Mouse (Mus musculus) liver, embryonic 12.5 days (tissue): ENCODE data around the gene Spcs2. TPM values are rescaled to one million over a fixed set of nuclear protein-coding genes. Genes with fewer than 3 reads are reported as not detected.

Experiments used
- ATAC-seq: fragments of 200-750 bp; cut with Nextera tagmentation; 2 replicates; pipeline ENCODE4 v1.8.0; 2017; ENCODE audit warnings: moderate number of reproducible peaks, mild to moderate bottlenecking, moderate library complexity
- H3K27ac ChIP-seq: fragments of 300-500 bp; sonication (generic); 2 replicates; pipeline ENCODE4 v1.5.1; 2016; ENCODE audit warnings: mild to moderate bottlenecking
- H3K27me3 ChIP-seq: fragments of 300-500 bp; sonication (generic); replicated peaks from 2 replicates; pipeline ENCODE4 v1.6.1; 2016; ENCODE audit warnings: mild to moderate bottlenecking, moderate library complexity
- H3K36me3 ChIP-seq: fragments of 300-500 bp; sonication (generic); 2 replicates; pipeline ENCODE4 v1.6.1; 2016; ENCODE audit warnings: mild to moderate bottlenecking, moderate library complexity
- H3K4me1 ChIP-seq: fragments of 300-500 bp; sonication (generic); 2 replicates; pipeline ENCODE4 v1.6.1; 2016
- H3K4me2 ChIP-seq: fragments of 300-500 bp; sonication (generic); 2 replicates; pipeline ENCODE4 v1.6.1; 2016; ENCODE audit warnings: mild to moderate bottlenecking, moderate library complexity
- H3K4me3 ChIP-seq: fragments of 300-500 bp; sonication (generic); 2 replicates; pipeline ENCODE4 v1.5.1; 2016; ENCODE audit warnings: mild to moderate bottlenecking, moderate library complexity
- H3K9ac ChIP-seq: fragments of 300-500 bp; sonication (generic); 2 replicates; pipeline ENCODE4 v1.6.1; 2016; ENCODE audit warnings: mild to moderate bottlenecking, moderate library complexity
- H3K9me3 ChIP-seq: fragments of 300-500 bp; sonication (generic); replicated peaks from 2 replicates; pipeline ENCODE4 v1.6.1; 2016; ENCODE audit warnings: mild to moderate bottlenecking, moderate library complexity
- WGBS: fragments of 180-500 bp; shearing (Covaris S2); methylation state at CpG from one replicate; pipeline ENCODE4 v1.1.7; 2016; ENCODE audit not compliant: insufficient replicate concordance; 5-methylcytosine and 5-hydroxymethylcytosine counted together
- polyA plus RNA-seq: library from polyadenylated mRNA; unstranded; fragments of >200 nt; fragmentation: Nextera tagmentation; extraction: Ambion mirVana; gene quantifications from 2 replicates; pipeline ENCODE4 v1.2.1, GENCODE M21; 2016

The Spcs2 gene
- polyA plus RNA-seq, 1 experiment from 2014 or later = 216 TPM

DNA sequence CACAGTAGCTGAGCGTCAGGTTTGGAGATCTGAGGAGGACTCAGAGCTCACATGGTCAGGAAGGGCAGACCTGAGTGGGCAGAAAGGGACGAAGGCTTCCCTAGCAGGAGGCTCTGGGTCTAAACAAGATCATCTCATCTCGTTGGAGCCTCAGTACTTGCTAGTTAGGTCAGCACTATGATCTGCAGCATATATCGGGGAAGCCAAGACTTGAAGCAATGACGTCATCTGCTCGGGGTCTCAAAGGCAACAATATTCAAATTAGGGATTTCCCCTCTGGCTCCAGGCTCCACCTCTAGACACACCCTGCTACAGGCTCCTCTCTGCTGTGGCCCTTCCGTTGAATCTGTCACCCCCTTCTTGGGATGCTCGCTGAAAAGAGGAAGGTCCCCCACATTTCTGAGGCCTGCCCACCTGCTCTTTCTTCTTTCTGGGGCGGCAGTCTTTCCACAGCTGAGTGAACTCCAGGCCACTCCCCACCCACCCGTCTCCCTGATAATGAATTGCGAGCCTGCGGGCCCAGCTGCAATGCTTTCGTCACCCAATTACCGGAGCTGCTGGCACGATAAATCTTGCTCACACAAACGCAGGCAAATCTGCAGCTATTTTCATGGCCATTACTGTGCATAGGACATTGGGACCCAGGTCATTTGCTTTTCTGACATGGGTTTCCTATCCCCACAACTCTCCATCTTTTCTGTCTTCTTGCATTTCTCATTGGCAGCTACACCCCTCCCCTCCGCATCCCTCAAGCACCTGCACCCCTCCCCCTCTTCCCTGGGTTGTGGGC lies 67.9 kb downstream of the Spcs2 start:
- H3K9me3 ChIP-seq = no peaks in the 10 kb centered on the region
- H3K27me3 ChIP-seq = peaks cover 53% of the 10 kb centered on the region
- H3K4me2 ChIP-seq = 0 out of 2 replicates have a peak overlapping the region, but pooled peaks have one; percentile 4
- no peak for ATAC-seq
- 20% methylated on average over 17 of the region's 17 CpGs for WGBS
- peaks cover 24% of the 10 kb centered on the region for H3K4me1 ChIP-seq
- H3K27ac ChIP-seq = no peak overlapping the region
- no peak overlapping the region for H3K9ac ChIP-seq
- H3K4me3 ChIP-seq = no peak overlapping the region
- no peaks in the 10 kb centered on the region for H3K36me3 ChIP-seq

- H3K4me1 ChIP-seq = peaks cover 14% of the 10 kb centered on the region
- no peak overlapping the region for H3K4me2 ChIP-seq
- H3K9ac ChIP-seq = no peak overlapping the region
- WGBS = 47% methylated on average over 2 of the region's 2 CpGs
- H3K36me3 ChIP-seq = no peaks in the 10 kb centered on the region
- peaks cover 41% of the 10 kb centered on the region for H3K27me3 ChIP-seq
- no peak overlapping the region for H3K27ac ChIP-seq
- no peak for ATAC-seq
- H3K4me3 ChIP-seq = no peak overlapping the region
- no peaks in the 10 kb centered on the region for H3K9me3 ChIP-seq
Measured at GRCm38 (mm10) chr7:99794096-99794495, 69.2 kb downstream of the Spcs2 start.

GRCm38 (mm10) chr7:99790816-99791215 lies 72.4 kb downstream of the Spcs2 start:
- no peak overlapping the region for H3K27ac ChIP-seq
- H3K4me3 ChIP-seq = no peak overlapping the region
- 72% methylated on average over 10 of the region's 10 CpGs for WGBS
- no peaks in the 10 kb centered on the region for H3K9me3 ChIP-seq
- H3K4me2 ChIP-seq = no peak overlapping the region
- peaks cover 6% of the 10 kb centered on the region for H3K4me1 ChIP-seq
- H3K36me3 ChIP-seq = no peaks in the 10 kb centered on the region
- no peak for ATAC-seq
- H3K9ac ChIP-seq = no peak overlapping the region
- peaks cover 23% of the 10 kb centered on the region; the same call in 1 of the 2 replicates for H3K27me3 ChIP-seq

GRCm38 (mm10) chr7:99788563-99788962 lies 74.7 kb downstream of the Spcs2 start:
- no peak overlapping the region for H3K4me2 ChIP-seq
- 56% methylated on average over 5 of the region's 5 CpGs for WGBS
- no peak overlapping the region for H3K27ac ChIP-seq
- H3K9ac ChIP-seq = no peak overlapping the region
- H3K27me3 ChIP-seq = 0 out of 2 replicates have a peak, but pooled peaks cover 4% of the 10 kb centered on the region
- no peak for ATAC-seq
- no peaks in the 10 kb centered on the region for H3K4me1 ChIP-seq
- H3K36me3 ChIP-seq = no peaks in the 10 kb centered on the region
- H3K4me3 ChIP-seq = no peak overlapping the region
- H3K9me3 ChIP-seq = no peaks in the 10 kb centered on the region

GRCm38 (mm10) chr7:99787935-99788334 lies 75.3 kb downstream of the Spcs2 start:
- H3K27ac ChIP-seq = no peak overlapping the region
- no peaks in the 10 kb centered on the region for H3K9me3 ChIP-seq
- WGBS = 62% methylated on average over 2 of the region's 2 CpGs
- ATAC-seq = no peak
- H3K36me3 ChIP-seq = no peaks in the 10 kb centered on the region
- no peak overlapping the region for H3K4me2 ChIP-seq
- no peak overlapping the region for H3K4me3 ChIP-seq
- H3K9ac ChIP-seq = no peak overlapping the region
- no peaks in the 10 kb centered on the region for H3K4me1 ChIP-seq
- 0 out of 2 replicates have a peak, but pooled peaks cover 4% of the 10 kb centered on the region for H3K27me3 ChIP-seq

Other genes starting within 250 kb of the Spcs2 start
- gene Tpbgl, start 236.4 kb downstream of the Spcs2 start, polyA plus RNA-seq = 0.31 and 0.42 TPM in 2 replicates
- 0.29 and 0.45 TPM in 2 replicates for gene Slco2b1, start 152.1 kb downstream of the Spcs2 start, polyA plus RNA-seq
- not detected in 2 replicates for gene Olfr520, start 133.2 kb downstream of the Spcs2 start, polyA plus RNA-seq
- not detected in 2 replicates for gene Olfr521, start 100.0 kb downstream of the Spcs2 start, polyA plus RNA-seq
- gene Neu3, start 35.0 kb downstream of the Spcs2 start, polyA plus RNA-seq = 6.2 and 6.4 TPM in 2 replicates
- 0.10 TPM in 1 of 2 replicates, not detected in the other for gene Xrra1, start 4.3 kb downstream of the Spcs2 start, polyA plus RNA-seq
- gene Rnf169, start 117.0 kb upstream of the Spcs2 start, polyA plus RNA-seq = 2.1 and 2.3 TPM in 2 replicates
- gene Chrdl2, start 142.7 kb upstream of the Spcs2 start, polyA plus RNA-seq = 0.11 and 0.30 TPM in 2 replicates